Mouse (Mus musculus): Measurements from ENCODE around the gene Fat3.

- TF ChIP-seq ZC3H11A (IDR thresholded peaks at IDR 0.05; ENCODE audit: borderline replicate concordance, low read depth, low read length) (no peak), ZNF384 (IDR thresholded peaks at IDR 0.05; ENCODE audit: low read depth, low read length) (no peak)
These were observed 230.9 kb downstream of the Fat3 start for GRCm38 (mm10) chr9:16270056-16270767.

All from ES-E14 (cell line).